Mouse (Mus musculus): ENCODE measurements at regions not wholly inside any gene's neighbourhood (a gene's known extent, or its start where the extent isn't known, plus 50 kb on each side); places are given as distances from the start of the nearest gene placed in this dataset.

GRCm38 (mm10) chr9:32906233-32906872 lies 270.3 kb downstream of the Ets1 start:
- DNase-seq (ENCODE audit: extremely low spot score), result no peak

GRCm38 (mm10) chr9:32910641-32911040 lies 274.6 kb downstream of the Ets1 start:
- DNase-seq (ENCODE audit: extremely low spot score), result no peak

- DNase-seq (ENCODE audit: extremely low spot score), result no peak
Observed at GRCm38 (mm10) chr9:32915633-32916032, 279.6 kb downstream of the Ets1 start.

GRCm38 (mm10) chr9:32916731-32917130 lies 280.7 kb downstream of the Ets1 start:
- no peak for DNase-seq (ENCODE audit: extremely low spot score)

- no peak for DNase-seq (ENCODE audit: extremely low spot score)
Observed at GRCm38 (mm10) chr9:32923925-32924324, 287.9 kb downstream of the Ets1 start.

- no peak for DNase-seq (ENCODE audit: extremely low spot score)
Observed at GRCm38 (mm10) chr9:32924333-32924886, 288.4 kb downstream of the Ets1 start.

- no peak for DNase-seq (ENCODE audit: extremely low spot score)
Observed at GRCm38 (mm10) chr9:32925036-32925435, 289.0 kb downstream of the Ets1 start.

GRCm38 (mm10) chr9:32925720-32926595 lies 289.9 kb downstream of the Ets1 start:
- DNase-seq (ENCODE audit: extremely low spot score), result no peak

- no peak for DNase-seq (ENCODE audit: extremely low spot score)
Observed at GRCm38 (mm10) chr9:32927656-32928055, 291.6 kb downstream of the Ets1 start.

GRCm38 (mm10) chr9:32928289-32929000 lies 292.4 kb downstream of the Ets1 start:
- no peak for DNase-seq (ENCODE audit: extremely low spot score)

GRCm38 (mm10) chr9:32929331-32929730 lies 293.3 kb downstream of the Ets1 start:
- DNase-seq (ENCODE audit: extremely low spot score), result no peak

GRCm38 (mm10) chr9:32929826-32930225 lies 293.8 kb downstream of the Ets1 start:
- no peak for DNase-seq (ENCODE audit: extremely low spot score)

- no peak for DNase-seq (ENCODE audit: extremely low spot score)
Observed at GRCm38 (mm10) chr9:32931266-32932005, 295.4 kb downstream of the Ets1 start.

- no peak for DNase-seq (ENCODE audit: extremely low spot score)
Observed at GRCm38 (mm10) chr9:32933237-32934071, 297.4 kb downstream of the Ets1 start.

- no peak for DNase-seq (ENCODE audit: extremely low spot score)
Observed at GRCm38 (mm10) chr9:32934436-32934835, 298.4 kb downstream of the Ets1 start.

- DNase-seq (ENCODE audit: extremely low spot score), result peak; percentile 67
Observed at GRCm38 (mm10) chr9:32936462-32936861, 300.4 kb downstream of the Ets1 start.

- DNase-seq (ENCODE audit: extremely low spot score), result no peak
Observed at GRCm38 (mm10) chr9:32937391-32937790, 301.4 kb downstream of the Ets1 start.

- no peak for DNase-seq (ENCODE audit: extremely low spot score)
Observed at GRCm38 (mm10) chr9:32938857-32939256, 302.8 kb downstream of the Ets1 start.

- no peak for DNase-seq (ENCODE audit: extremely low spot score)
Observed at GRCm38 (mm10) chr9:32939626-32940025, 303.6 kb downstream of the Ets1 start.

GRCm38 (mm10) chr9:32940111-32940813 lies 304.2 kb downstream of the Ets1 start:
- peak; percentile 84 for DNase-seq (ENCODE audit: extremely low spot score)
